Mouse (Mus musculus): ENCODE data around the gene Fcgr4. TPM values are rescaled to one million over a fixed set of nuclear protein-coding genes. Genes with fewer than 3 reads are reported as not detected.
"Not testable (repeated sequence)": the region's sequence is repeated elsewhere in the genome, so short reads cannot be mapped to it uniquely, and the experiment has no call there.

Gene Fcgr4
- polyA plus RNA-seq (2015; fragmentation: Nextera tagmentation; extraction: Ambion mirVana), result 1.0 and 1.1 TPM in 2 replicates

- Histone ChIP-seq H3K9me3 (no peaks in the 10 kb centered on the region), H3K36me3 (no peaks in the 10 kb centered on the region), H3K4me2 (no peak within 1 kb of the TSS), H3K27me3 (no peaks in the 10 kb centered on the region), H3K4me1 (no peaks in the 10 kb centered on the region), H3K4me3 (no peak within 1 kb of the TSS), H3K27ac (no peak within 1 kb of the TSS), H3K9ac (no peak within 1 kb of the TSS)
- ATAC-seq (ENCODE audit: insufficient number of reproducible peaks, low FRiP score, low TSS enrichment, low read depth), result no peak
- 78% methylated on average over 2 of the region's 2 CpGs for WGBS
Measured at GRCm38 (mm10) chr1:171018737-171019136, at the start of gene Fcgr4. TSS of gene Fcgr4 (plus strand) at chr1:171018920.

- WGBS, result 83% methylated on average over 6 of the region's 6 CpGs
- no peak overlapping the region for H3K27ac ChIP-seq
- no peak overlapping the region for H3K4me2 ChIP-seq
- no peak overlapping the region for H3K4me3 ChIP-seq
- H3K9ac ChIP-seq, result no peak overlapping the region
- H3K4me1 ChIP-seq, result no peaks in the 10 kb centered on the region
- no peaks in the 10 kb centered on the region for H3K9me3 ChIP-seq
- no peak for ATAC-seq (ENCODE audit: insufficient number of reproducible peaks, low FRiP score, low TSS enrichment, low read depth)
- no peaks in the 10 kb centered on the region for H3K27me3 ChIP-seq
- H3K36me3 ChIP-seq, result no peaks in the 10 kb centered on the region
Measured at GRCm38 (mm10) chr1:170972494-170972893, 46.2 kb upstream of the Fcgr4 start.

- no peak for ATAC-seq (ENCODE audit: insufficient number of reproducible peaks, low FRiP score, low TSS enrichment, low read depth)
- no peak overlapping the region for H3K27ac ChIP-seq
- H3K36me3 ChIP-seq, result no peaks in the 10 kb centered on the region
- no peaks in the 10 kb centered on the region for H3K4me1 ChIP-seq
- no peak overlapping the region for H3K4me2 ChIP-seq
- 72% methylated on average over 4 of the region's 4 CpGs for WGBS
- H3K9me3 ChIP-seq, result no peaks in the 10 kb centered on the region
- no peak overlapping the region for H3K4me3 ChIP-seq
- H3K27me3 ChIP-seq, result no peaks in the 10 kb centered on the region
- no peak overlapping the region for H3K9ac ChIP-seq
Measured at GRCm38 (mm10) chr1:170972936-170973335, 45.8 kb upstream of the Fcgr4 start.

GRCm38 (mm10) chr1:170974171-170974570, 44.5 kb upstream of the Fcgr4 start:
- no peak for ATAC-seq (ENCODE audit: insufficient number of reproducible peaks, low FRiP score, low TSS enrichment, low read depth)
- Histone ChIP-seq H3K27me3 (no peaks in the 10 kb centered on the region), H3K9me3 (no peaks in the 10 kb centered on the region), H3K4me1 (no peaks in the 10 kb centered on the region), H3K9ac (no peak overlapping the region), H3K36me3 (no peaks in the 10 kb centered on the region), H3K4me2 (no peak overlapping the region), H3K4me3 (no peak overlapping the region), H3K27ac (no peak overlapping the region)
- WGBS, result 88% methylated on average over 8 of the region's 8 CpGs

GRCm38 (mm10) chr1:170974736-170975135, 44.0 kb upstream of the Fcgr4 start:
- Histone ChIP-seq H3K36me3 (no peaks in the 10 kb centered on the region), H3K4me3 (no peak overlapping the region), H3K27me3 (no peaks in the 10 kb centered on the region), H3K4me1 (no peaks in the 10 kb centered on the region), H3K4me2 (no peak overlapping the region), H3K27ac (no peak overlapping the region), H3K9me3 (no peaks in the 10 kb centered on the region), H3K9ac (no peak overlapping the region)
- ATAC-seq (ENCODE audit: insufficient number of reproducible peaks, low FRiP score, low TSS enrichment, low read depth), result no peak
- 98% methylated on average over 2 of the region's 2 CpGs for WGBS

- not testable (repeated sequence) for H3K9me3 ChIP-seq; H3K4me3 ChIP-seq; H3K36me3 ChIP-seq; H3K9ac ChIP-seq; H3K27ac ChIP-seq; H3K27me3 ChIP-seq; H3K4me1 ChIP-seq; H3K4me2 ChIP-seq; ATAC-seq (ENCODE audit: insufficient number of reproducible peaks, low FRiP score, low TSS enrichment, low read depth)
- WGBS, result 76% methylated on average over 2 of the region's 2 CpGs
Measured at GRCm38 (mm10) chr1:170975350-170975749, 43.4 kb upstream of the Fcgr4 start.

- Histone ChIP-seq H3K36me3 (no peaks in the 10 kb centered on the region), H3K4me1 (no peaks in the 10 kb centered on the region), H3K27me3 (no peaks in the 10 kb centered on the region), H3K4me2 (no peak overlapping the region), H3K27ac (no peak overlapping the region), H3K9ac (no peak overlapping the region), H3K4me3 (no peak overlapping the region), H3K9me3 (no peaks in the 10 kb centered on the region)
- no peak for ATAC-seq (ENCODE audit: insufficient number of reproducible peaks, low FRiP score, low TSS enrichment, low read depth)
- WGBS, result 60% methylated on average over 7 of the region's 7 CpGs
Measured at GRCm38 (mm10) chr1:170975751-170976161, 43.0 kb upstream of the Fcgr4 start.

GRCm38 (mm10) chr1:170976447-170976846, 42.3 kb upstream of the Fcgr4 start, which contains the start of gene Fcgr2b:
TSS of gene Fcgr2b (minus strand) at chr1:170976547.
- no peaks in the 10 kb centered on the region for H3K4me1 ChIP-seq
- WGBS, result 83% methylated on average over 5 of the region's 5 CpGs
- H3K4me2 ChIP-seq, result no peak within 1 kb of the TSS
- no peak within 1 kb of the TSS for H3K9ac ChIP-seq
- ATAC-seq (ENCODE audit: insufficient number of reproducible peaks, low FRiP score, low TSS enrichment, low read depth), result no peak
- no peak within 1 kb of the TSS for H3K27ac ChIP-seq
- H3K27me3 ChIP-seq, result no peaks in the 10 kb centered on the region
- H3K9me3 ChIP-seq, result no peaks in the 10 kb centered on the region
- no peaks in the 10 kb centered on the region for H3K36me3 ChIP-seq
- H3K4me3 ChIP-seq, result no peak within 1 kb of the TSS

GRCm38 (mm10) chr1:170978601-170979000, 40.1 kb upstream of the Fcgr4 start:
- Histone ChIP-seq H3K4me3 (no peak overlapping the region), H3K9me3 (no peaks in the 10 kb centered on the region), H3K27ac (no peak overlapping the region), H3K27me3 (no peaks in the 10 kb centered on the region), H3K4me2 (no peak overlapping the region), H3K9ac (no peak overlapping the region), H3K36me3 (no peaks in the 10 kb centered on the region), H3K4me1 (no peaks in the 10 kb centered on the region)
- ATAC-seq (ENCODE audit: insufficient number of reproducible peaks, low FRiP score, low TSS enrichment, low read depth), result no peak
- WGBS, result 79% methylated on average over 4 of the region's 4 CpGs

GRCm38 (mm10) chr1:170981679-170982078, 37.0 kb upstream of the Fcgr4 start:
- not testable (repeated sequence) for H3K4me1 ChIP-seq; H3K9me3 ChIP-seq; H3K9ac ChIP-seq; H3K36me3 ChIP-seq; H3K4me2 ChIP-seq; H3K27ac ChIP-seq; H3K27me3 ChIP-seq; H3K4me3 ChIP-seq; ATAC-seq (ENCODE audit: insufficient number of reproducible peaks, low FRiP score, low TSS enrichment, low read depth)
- WGBS, result 74% methylated on average over 1 of the region's 1 CpGs

GRCm38 (mm10) chr1:170982301-170982700, 36.4 kb upstream of the Fcgr4 start:
- ATAC-seq (ENCODE audit: insufficient number of reproducible peaks, low FRiP score, low TSS enrichment, low read depth), result no peak
- H3K27me3 ChIP-seq, result no peaks in the 10 kb centered on the region
- no peaks in the 10 kb centered on the region for H3K4me1 ChIP-seq
- no peak overlapping the region for H3K4me3 ChIP-seq
- H3K9ac ChIP-seq, result no peak overlapping the region
- no peak overlapping the region for H3K27ac ChIP-seq
- no peaks in the 10 kb centered on the region for H3K36me3 ChIP-seq
- 78% methylated on average over 2 of the region's 2 CpGs for WGBS
- no peaks in the 10 kb centered on the region for H3K9me3 ChIP-seq
- H3K4me2 ChIP-seq, result no peak overlapping the region

- no peak overlapping the region for H3K4me2 ChIP-seq
- no peaks in the 10 kb centered on the region for H3K27me3 ChIP-seq
- WGBS, result 81% methylated on average over 4 of the region's 4 CpGs
- H3K36me3 ChIP-seq, result no peaks in the 10 kb centered on the region
- H3K27ac ChIP-seq, result no peak overlapping the region
- H3K9ac ChIP-seq, result no peak overlapping the region
- no peak for ATAC-seq (ENCODE audit: insufficient number of reproducible peaks, low FRiP score, low TSS enrichment, low read depth)
- H3K4me1 ChIP-seq, result no peaks in the 10 kb centered on the region
- H3K9me3 ChIP-seq, result no peaks in the 10 kb centered on the region
- H3K4me3 ChIP-seq, result no peak overlapping the region
Measured at GRCm38 (mm10) chr1:170983066-170983465, 35.7 kb upstream of the Fcgr4 start.

- H3K27ac ChIP-seq, result no peak overlapping the region
- H3K4me1 ChIP-seq, result no peaks in the 10 kb centered on the region
- H3K9me3 ChIP-seq, result no peaks in the 10 kb centered on the region
- no peak overlapping the region for H3K4me3 ChIP-seq
- no peaks in the 10 kb centered on the region for H3K36me3 ChIP-seq
- ATAC-seq (ENCODE audit: insufficient number of reproducible peaks, low FRiP score, low TSS enrichment, low read depth), result no peak
- WGBS, result 83% methylated on average over 3 of the region's 3 CpGs
- H3K9ac ChIP-seq, result no peak overlapping the region
- H3K27me3 ChIP-seq, result no peaks in the 10 kb centered on the region
- H3K4me2 ChIP-seq, result no peak overlapping the region
Measured at GRCm38 (mm10) chr1:170985092-170985491, 33.6 kb upstream of the Fcgr4 start.
